15 mouse cellular contexts compared by ENCODE assay signal in genomic region chr14:47655444-47655843, GRCm38 (mm10).
"Had no signal": no experiment of that assay in that cellular context is flagged by ENCODE, and none has a peak within 500 bp of the region (broad histone marks: within the 10 kb centered on the region; RNA-seq: fewer than 3 reads in every experiment).

No protein-coding gene starts in this region.

- DNase-seq: gastrocnemius, postnatal 14 days; gastrocnemius, postnatal 36 days; heart, adult 18-20 months; heart, postnatal 10 days; heart, postnatal 4 days; kidney, adult 18-20 months; kidney, adult 8-10 months; kidney, postnatal 10 days; kidney, postnatal 25 days; kidney, postnatal 4 days; layer of hippocampus, postnatal 36 days; left cerebral cortex, postnatal 4 days had no signal

- ATAC-seq: inflammation-experienced regulatory T-cells, adult 6 months; intestine, embryonic 15.5 days; intestine, postnatal 0 days had no signal
